Mouse (Mus musculus) lung, postnatal 0 days (tissue): Measurements from ENCODE around the gene Ankdd1b.

ENCODE experiments used
- CTCF ChIP-seq: IDR thresholded peaks from 2 replicates; pipeline ENCODE4 v1.5.1; 2016; ENCODE audit warnings: antibody characterized with exemption, mild to moderate bottlenecking
- EP300 ChIP-seq: IDR thresholded peaks from 2 replicates; pipeline ENCODE4 v1.6.1; 2016; ENCODE audit warnings: antibody characterized with exemption, mild to moderate bottlenecking, control low read depth

DNA sequence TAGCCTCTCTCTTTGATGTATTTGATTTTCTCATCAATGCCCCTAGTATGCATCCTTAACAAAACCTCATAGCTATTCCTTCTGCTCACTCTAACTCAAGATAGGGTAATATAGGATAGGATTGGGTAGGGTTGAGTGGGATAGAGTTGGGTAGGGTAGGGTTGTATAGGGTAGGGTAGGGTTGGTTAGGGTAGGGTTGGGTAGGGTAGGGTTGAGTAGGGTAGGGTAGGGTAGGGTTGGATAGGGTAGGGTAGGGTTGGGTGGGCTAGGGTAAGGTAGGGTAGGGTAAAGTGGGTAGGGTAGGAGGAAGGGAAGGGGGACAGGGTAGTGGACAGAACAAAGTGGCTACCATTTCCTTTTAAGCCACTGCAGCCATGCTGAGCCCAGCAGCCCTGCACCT, 49.8 kb downstream of the Ankdd1b start:
- no peak for TF ChIP-seq CTCF
- TF ChIP-seq EP300: no peak
